Mouse (Mus musculus) brown adipose tissue, adult 24 weeks (tissue): ENCODE data around the gene Mboat1. TPM values are rescaled to one million over a fixed set of nuclear protein-coding genes. Genes with fewer than 3 reads are reported as not detected.

Source experiments
- H3K27ac ChIP-seq: fragments of 200-500 bp; replicated peaks from 2 replicates; pipeline ENCODE4 v1.5.1; 2012; ENCODE audit warnings: low read depth, mild to moderate bottlenecking, low read length
- H3K4me1 ChIP-seq: fragments of 200-500 bp; 2 replicates; pipeline ENCODE4 v1.6.1; 2012; ENCODE audit warnings: low read length, mixed read lengths; ENCODE audit not compliant: control insufficient read depth, insufficient read depth, insufficient read length
- H3K4me3 ChIP-seq: fragments of 200-500 bp; 2 replicates; pipeline ENCODE4 v1.5.1; 2012; ENCODE audit warnings: low read depth, mild to moderate bottlenecking, low read length, moderate library complexity; ENCODE audit not compliant: insufficient read depth
- polyA plus RNA-seq: library from polyadenylated mRNA; stranded (reverse); fragments of >200 nt; gene quantifications from 2 replicates; pipeline ENCODE4 v1.2.4, GENCODE M21; 2012; ENCODE audit not compliant: missing spikeins, insufficient read depth, insufficient read length

Gene Mboat1
- polyA plus RNA-seq, 1 experiment = not detected

DNA sequence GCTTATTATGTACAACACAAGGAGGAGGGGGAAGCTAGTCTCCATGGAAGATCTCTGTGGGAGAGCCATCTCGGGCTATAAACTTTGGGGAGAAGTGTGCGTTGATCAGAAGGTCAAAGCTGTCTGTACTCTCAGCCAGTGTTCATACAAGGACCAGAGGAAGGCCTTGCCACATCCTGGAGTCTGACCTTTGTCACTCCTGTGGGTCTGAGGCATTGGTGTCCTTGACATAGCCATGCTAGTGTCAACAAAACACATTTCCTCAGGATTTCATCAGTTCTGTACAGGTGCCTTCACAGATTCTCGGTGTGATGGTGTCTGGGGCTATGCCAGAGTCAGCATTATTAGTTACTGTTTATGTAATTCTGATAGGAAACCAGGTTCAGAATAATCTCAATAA is 115.1 kb downstream of the Mboat1 start:
- H3K4me3 ChIP-seq = no peak overlapping the region
- H3K4me1 ChIP-seq = no peaks in the 10 kb centered on the region
- no peak overlapping the region for H3K27ac ChIP-seq

DNA sequence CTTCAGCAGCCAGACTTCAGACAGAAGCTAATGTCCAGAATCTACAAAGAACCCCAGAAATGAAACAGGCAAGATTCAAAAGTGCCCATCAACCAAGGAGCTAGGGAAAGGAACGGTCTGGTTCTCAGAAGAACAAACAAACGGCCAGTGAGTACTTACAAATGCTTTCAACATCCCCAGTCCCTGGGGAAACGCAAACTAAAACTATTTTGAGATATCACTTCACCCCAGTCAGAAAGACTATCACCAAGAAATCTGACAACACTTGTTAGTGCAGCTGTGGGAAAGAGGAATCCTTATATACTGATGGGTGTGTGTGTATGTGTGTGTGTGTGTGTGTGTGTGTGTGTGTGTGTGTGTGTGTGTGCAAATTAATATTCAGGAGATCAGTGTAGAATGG is 116.4 kb downstream of the Mboat1 start:
- no peak overlapping the region for H3K4me3 ChIP-seq
- no peak overlapping the region for H3K27ac ChIP-seq
- H3K4me1 ChIP-seq = no peaks in the 10 kb centered on the region

DNA sequence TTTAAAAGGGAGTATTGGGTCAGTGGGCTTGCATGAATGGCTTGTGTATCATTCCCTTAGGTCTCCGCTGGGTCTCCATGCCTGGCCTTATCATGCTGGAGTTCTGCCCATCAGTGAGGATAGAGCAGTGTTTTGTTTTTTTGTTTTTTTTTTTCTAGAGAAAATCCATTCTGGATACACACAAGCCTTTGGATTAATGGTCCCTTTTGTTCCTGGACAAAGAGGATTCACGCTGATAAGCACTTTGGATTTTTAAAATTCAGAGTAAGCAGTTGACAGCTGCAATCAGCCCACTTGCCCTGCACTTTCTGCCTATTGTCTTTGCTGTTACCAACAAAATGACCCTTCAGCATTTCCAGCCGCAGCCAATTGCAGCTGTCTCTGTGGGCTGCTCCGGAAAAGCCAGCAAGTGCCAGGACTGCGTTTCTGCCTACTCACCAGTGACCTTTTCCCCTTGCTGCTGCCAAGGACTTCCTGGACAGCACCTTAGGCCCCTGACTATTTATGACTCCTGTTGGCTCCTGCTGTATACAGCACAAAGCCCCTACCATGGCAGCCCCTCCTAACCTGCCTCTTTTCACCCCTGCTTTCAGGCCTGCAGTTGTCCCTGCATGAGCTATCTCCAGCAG is 117.5 kb downstream of the Mboat1 start:
- Histone ChIP-seq H3K4me1 (no peaks in the 10 kb centered on the region), H3K4me3 (no peak overlapping the region), H3K27ac (no peak overlapping the region)

DNA sequence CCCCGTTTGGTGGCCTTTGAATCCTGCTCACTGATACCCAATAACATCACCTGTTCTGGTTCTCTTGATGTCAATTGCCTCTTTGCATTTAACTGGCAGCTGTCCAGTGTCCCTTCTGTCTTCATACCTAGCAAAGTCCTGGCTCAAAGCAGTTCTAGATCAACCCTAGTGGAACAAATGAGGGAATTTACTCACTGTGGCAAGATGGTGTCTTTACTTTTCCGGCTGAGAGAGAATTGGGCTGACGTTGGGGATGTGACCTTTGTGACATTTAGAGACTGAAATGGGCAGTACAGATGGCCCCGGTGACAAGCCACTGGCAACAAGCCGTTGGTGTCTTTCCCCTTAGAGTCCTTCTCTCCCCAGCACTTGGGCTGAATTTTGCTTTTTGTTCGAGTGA is 118.1 kb downstream of the Mboat1 start:
- Histone ChIP-seq H3K4me1 (no peaks in the 10 kb centered on the region), H3K27ac (no peak overlapping the region), H3K4me3 (no peak overlapping the region)

DNA sequence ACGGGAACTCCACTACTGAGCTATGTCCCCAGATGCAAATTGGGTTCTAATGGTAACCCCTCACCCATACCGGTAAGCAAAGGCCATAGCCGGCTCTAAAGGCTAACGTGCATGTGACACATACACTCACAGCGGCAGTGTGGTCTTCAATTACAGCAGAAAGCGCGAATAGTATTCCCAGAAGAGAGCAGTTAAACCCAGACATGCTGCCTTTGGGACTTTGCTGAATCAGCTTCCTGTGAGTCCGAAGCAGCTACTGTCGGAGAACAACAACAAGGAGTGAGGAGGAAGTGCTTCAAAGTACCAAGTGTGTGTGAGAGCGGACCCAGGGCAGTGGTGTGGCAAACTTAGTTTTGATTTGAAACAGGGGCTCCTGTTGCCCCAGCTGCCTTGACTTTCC is 122.5 kb downstream of the Mboat1 start:
- Histone ChIP-seq H3K27ac (no peak overlapping the region), H3K4me3 (no peak overlapping the region)

DNA sequence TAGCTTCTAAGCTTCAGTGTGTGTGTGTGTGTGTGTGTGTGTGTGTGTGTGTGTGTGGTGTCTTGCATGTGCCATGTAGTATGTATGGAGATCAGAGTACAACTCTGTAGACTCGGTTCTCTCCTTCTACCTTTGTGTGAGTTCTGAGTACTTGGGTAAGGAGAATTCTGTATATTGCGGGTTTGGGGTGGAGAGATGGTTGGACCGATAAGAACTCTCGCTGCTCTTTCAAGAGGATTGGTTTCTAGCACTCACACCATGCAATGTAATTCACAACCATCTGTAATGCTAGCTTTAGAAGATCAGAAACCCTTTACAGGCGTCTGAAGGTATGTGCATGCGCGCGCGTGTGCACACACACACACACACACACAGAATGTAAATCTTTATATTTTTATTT is 123.0 kb downstream of the Mboat1 start:
- H3K27ac ChIP-seq = no peak overlapping the region
- no peaks in the 10 kb centered on the region for H3K4me1 ChIP-seq
- no peak overlapping the region for H3K4me3 ChIP-seq

More for the DNA sequence above, 122.5 kb downstream of the Mboat1 start:
- H3K4me1 ChIP-seq = no peaks in the 10 kb centered on the region

DNA sequence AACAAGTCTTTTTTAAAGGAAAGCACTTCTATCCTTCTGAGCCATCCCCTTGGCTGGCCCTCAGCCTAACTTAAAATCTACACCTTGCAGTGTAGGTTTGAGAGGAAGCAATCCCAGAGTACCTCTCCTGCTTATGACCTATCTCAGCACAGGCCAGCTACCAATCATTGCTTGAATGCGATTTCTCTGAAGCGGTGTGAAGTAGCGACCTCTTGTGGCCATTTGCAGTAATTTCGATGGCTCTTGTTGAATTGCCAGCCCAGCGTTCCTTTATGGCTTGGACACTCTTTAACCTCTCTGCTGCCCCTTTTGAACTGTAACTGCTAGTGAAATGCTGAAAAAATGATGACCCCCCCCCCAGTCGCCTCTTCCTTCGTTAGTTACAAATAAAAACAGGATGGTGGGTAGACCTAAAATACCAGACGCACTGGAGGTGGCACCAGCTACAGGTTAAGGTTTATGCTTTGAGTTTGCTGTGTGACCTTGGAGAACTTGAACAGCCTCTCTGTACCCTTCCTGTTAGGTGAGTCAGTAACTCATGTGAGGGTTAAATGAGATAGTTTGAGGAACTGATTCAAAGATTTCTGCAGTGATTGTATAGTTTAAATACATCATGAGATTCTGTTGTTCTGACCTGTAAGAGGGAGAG is 123.7 kb downstream of the Mboat1 start:
- no peaks in the 10 kb centered on the region for H3K4me1 ChIP-seq

DNA sequence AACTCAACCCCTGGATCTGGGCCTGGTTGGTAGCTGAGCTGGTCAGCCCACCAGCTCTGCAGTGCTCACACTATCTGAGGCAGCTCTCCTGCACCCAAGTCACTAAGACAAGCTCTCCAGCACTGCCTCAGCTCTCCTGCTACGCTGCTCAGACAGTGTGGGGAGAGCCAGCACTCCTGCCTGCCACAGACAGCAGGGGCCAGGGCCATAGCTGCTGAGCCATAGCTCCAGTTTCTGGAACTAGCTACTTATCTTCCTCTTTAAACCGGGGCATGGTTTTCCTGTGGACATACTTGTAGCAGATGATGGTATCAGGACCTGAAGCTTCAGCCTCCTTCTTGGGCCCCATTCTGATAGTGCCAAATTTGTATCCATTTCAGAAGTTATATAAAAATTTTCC is 127.4 kb downstream of the Mboat1 start:
- Histone ChIP-seq H3K4me1 (no peaks in the 10 kb centered on the region), H3K27ac (no peak overlapping the region), H3K4me3 (no peak overlapping the region)

More for the DNA sequence above, 123.7 kb downstream of the Mboat1 start:
- Histone ChIP-seq H3K4me3 (no peak overlapping the region), H3K27ac (no peak overlapping the region)

DNA sequence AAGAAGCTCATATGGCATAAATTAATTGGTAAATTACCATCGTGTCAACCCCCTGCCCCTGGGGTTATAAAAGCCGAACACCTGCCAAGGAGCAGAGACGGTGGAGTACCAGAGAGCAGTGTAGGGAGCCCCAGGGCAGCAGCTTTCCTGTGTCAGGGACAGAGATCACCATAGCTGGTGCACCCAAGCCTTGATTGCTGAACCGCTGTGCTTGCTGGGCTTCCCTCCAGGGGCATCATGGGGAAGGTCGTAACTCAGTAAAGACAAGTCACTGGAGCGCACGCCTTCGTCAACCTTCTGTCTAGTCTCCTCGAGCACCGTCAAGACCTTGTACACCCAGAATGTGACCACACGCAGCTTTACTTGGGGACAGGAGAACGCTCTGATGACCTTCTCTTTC is 128.0 kb downstream of the Mboat1 start:
- Histone ChIP-seq H3K4me1 (no peaks in the 10 kb centered on the region), H3K27ac (no peak overlapping the region), H3K4me3 (no peak overlapping the region)

DNA sequence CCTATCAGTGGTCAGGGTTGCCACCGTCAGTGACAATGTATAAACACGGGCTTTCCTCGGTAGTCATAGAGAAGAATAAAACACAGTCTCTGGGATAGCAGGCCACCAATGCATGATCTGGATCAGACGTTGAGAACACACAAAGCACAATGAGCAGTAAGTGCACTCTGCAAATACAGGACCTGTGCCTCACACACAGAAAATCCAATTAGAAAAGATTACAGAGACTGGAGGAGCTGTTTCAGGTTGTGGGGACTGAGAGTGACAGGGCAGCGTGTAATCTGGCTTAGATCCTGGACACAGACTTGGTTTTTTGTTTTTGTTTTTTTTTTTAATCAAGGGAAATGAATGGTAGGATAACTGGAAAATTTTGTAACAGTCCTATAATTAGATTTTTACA is 128.5 kb downstream of the Mboat1 start:
- Histone ChIP-seq H3K4me1 (no peaks in the 10 kb centered on the region), H3K4me3 (no peak overlapping the region)

DNA sequence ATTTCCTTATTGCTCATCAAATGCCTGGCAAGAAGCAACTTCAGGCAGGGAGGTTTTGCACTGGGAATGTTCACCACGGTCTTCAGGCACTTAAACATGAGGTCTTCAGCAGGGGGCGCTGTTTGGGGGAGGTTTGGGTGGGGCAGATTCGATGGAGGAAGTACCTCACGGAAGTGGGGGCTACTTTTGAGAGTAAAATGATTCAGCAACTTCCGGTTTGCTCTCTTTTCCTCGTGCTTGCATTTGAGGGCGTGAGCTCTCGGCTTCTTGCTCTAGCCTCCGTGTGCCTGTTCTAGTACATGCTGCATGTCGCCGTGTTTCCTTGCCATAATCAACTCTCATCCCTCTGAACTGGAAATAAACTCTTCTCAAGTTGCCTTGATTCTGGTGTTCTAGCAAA is 129.7 kb downstream of the Mboat1 start:
- no peak overlapping the region for H3K4me3 ChIP-seq
- no peaks in the 10 kb centered on the region for H3K4me1 ChIP-seq
- no peak overlapping the region for H3K27ac ChIP-seq

More for the DNA sequence above, 128.5 kb downstream of the Mboat1 start:
- no peak overlapping the region for H3K27ac ChIP-seq

DNA sequence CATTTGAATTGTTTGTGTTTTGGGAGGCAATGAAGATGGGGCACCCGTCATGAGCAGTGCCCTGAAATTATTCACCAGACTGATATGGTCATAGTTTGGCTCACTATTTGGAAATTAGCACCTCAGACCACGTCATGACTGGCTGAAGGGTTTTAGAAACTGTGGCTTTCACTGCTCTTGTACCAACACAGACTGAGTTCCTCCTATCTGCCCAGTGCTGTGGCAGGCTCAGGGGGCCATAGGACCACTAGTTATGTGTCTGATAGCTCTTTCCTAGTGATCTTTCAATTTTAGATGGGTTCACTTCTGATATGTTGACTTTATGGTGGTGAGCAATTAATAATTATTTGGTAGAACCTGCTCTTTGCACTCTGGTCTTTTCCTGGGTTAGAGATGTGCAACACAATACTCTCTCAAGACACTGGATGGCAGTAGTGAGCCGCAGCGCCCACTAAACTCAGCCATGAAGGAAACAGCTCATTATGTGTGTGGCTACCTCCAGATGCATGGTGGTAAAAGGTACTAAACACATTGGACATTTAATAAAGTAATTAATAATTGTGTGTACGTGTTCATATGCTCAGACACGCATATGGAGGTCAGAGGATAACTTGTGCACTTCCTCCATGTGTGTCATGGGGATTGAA is 135.9 kb downstream of the Mboat1 start:
- Histone ChIP-seq H3K4me1 (no peaks in the 10 kb centered on the region), H3K27ac (no peak overlapping the region), H3K4me3 (no peak overlapping the region)

Other genes starting within 250 kb of the Mboat1 start
- gene E2f3, start 150.4 kb upstream of the Mboat1 start, polyA plus RNA-seq = 2.2 and 4.2 TPM in 2 replicates
- 2.1 and 5.4 TPM in 2 replicates for gene Agtr1a, start 200.0 kb downstream of the Mboat1 start, polyA plus RNA-seq